Mouse (Mus musculus) cortical plate, adult 2 months (tissue): ENCODE measurements around the gene Fam170b. TPM values are rescaled to one million over a fixed set of nuclear protein-coding genes. Genes with fewer than 3 reads are reported as not detected.

ENCODE experiments used
- H3K27ac ChIP-seq: fragments of 200-500 bp; 2 replicates; pipeline ENCODE4 v1.5.1; 2012; ENCODE audit warnings: low read length, control low read depth, inconsistent platforms; ENCODE audit not compliant: insufficient read depth
- H3K4me1 ChIP-seq: fragments of 200-500 bp; 2 replicates; pipeline ENCODE4 v1.6.1; 2011; ENCODE audit warnings: low read length; ENCODE audit not compliant: control insufficient read depth, insufficient read depth
- H3K4me3 ChIP-seq: fragments of 200-500 bp; 2 replicates; pipeline ENCODE4 v1.5.1; 2011; ENCODE audit warnings: mild to moderate bottlenecking, low read length, control low read depth; ENCODE audit not compliant: insufficient read depth
- CTCF ChIP-seq: fragments of 200-500 bp; IDR thresholded peaks from 2 replicates; pipeline ENCODE4 v1.5.1; 2011; ENCODE audit warnings: mild to moderate bottlenecking, control low read depth, low read length; ENCODE audit not compliant: insufficient read depth; ENCODE audit errors: extremely low read depth
- POLR2A ChIP-seq: fragments of 200-500 bp; IDR thresholded peaks from 2 replicates; pipeline ENCODE4 v1.6.1; 2011; ENCODE audit warnings: mild to moderate bottlenecking, low read length, control low read depth; ENCODE audit not compliant: insufficient read depth; ENCODE audit errors: extremely low read depth
- polyA plus RNA-seq: library from polyadenylated mRNA; depleted of rRNA; stranded (reverse); fragments of >200 nt; gene quantifications from 2 replicates; pipeline ENCODE4 v1.2.3, GENCODE M21; 2012

Fam170b gene
- polyA plus RNA-seq, 1 experiment, result not detected

- TF ChIP-seq POLR2A, result no peak
- no peak for TF ChIP-seq CTCF
These were observed 8.2 kb upstream of the Fam170b start for GRCm38 (mm10) chr14:32825426-32826032.

DNA sequence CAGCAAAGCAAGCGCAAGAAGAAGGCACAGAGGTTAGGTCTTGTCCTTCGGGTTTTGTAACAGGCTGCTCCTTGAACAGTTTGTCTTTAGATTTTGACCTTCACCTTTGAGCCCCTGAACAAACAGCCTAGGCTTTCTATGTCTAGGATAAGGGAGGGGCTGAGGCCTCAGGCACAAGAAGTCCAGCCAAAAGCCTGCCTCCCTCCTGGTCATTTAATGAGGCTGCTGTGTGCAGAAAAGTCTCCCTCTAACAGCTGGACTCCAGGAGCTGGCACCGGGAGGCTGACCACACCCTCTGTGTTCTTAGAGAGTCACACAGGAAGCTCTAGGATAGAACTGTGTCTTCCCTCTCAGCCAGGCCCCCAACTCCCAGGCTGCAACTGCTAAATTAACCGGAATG lies 6.6 kb upstream of the Fam170b start:
- Histone ChIP-seq H3K4me3 (no peak overlapping the region), H3K27ac (no peak overlapping the region), H3K4me1 (peaks cover 6% of the 10 kb centered on the region)
- TF ChIP-seq CTCF (no peak), POLR2A (no peak)

More at GRCm38 (mm10) chr14:32825426-32826032, 8.2 kb upstream of the Fam170b start:
- Histone ChIP-seq H3K27ac (no peak overlapping the region), H3K4me1 (peaks cover 6% of the 10 kb centered on the region), H3K4me3 (no peak overlapping the region)

- Histone ChIP-seq H3K4me3 (no peak overlapping the region), H3K4me1 (peaks cover 6% of the 10 kb centered on the region), H3K27ac (no peak overlapping the region)
- TF ChIP-seq CTCF (no peak), POLR2A (no peak)
These were observed 5.6 kb upstream of the Fam170b start for GRCm38 (mm10) chr14:32827994-32828650.

- Histone ChIP-seq H3K27ac (no peak overlapping the region), H3K4me1 (no peaks in the 10 kb centered on the region), H3K4me3 (no peak overlapping the region)
- TF ChIP-seq CTCF, result no peak
- no peak for TF ChIP-seq POLR2A
These were observed 1.4 kb downstream of the Fam170b start for GRCm38 (mm10) chr14:32835181-32835580.

DNA sequence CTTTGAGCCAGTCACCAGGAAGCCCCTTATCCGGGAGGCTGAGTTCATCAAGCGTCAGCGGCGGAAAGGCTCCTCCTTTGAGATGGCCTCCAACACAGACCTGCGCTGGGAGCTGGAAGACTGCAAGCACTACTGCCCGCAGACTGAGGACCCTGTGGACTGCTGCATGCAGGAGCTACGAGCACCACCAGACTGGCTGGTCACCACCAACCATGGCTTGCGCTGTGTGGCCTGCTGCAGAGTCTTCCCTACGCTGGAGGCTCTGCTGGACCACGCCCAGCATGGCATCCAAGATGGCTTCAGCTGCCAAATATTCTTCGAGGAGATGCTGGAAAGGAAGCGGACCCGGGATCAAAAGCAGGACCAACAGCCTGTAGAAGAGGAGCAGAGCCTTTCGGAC lies 1.8 kb downstream of the Fam170b start:
- H3K27ac ChIP-seq, result no peak overlapping the region
- no peak overlapping the region for H3K4me3 ChIP-seq
- no peaks in the 10 kb centered on the region for H3K4me1 ChIP-seq
- TF ChIP-seq CTCF, result no peak
- no peak for TF ChIP-seq POLR2A

GRCm38 (mm10) chr14:32836191-32836590 lies 2.4 kb downstream of the Fam170b start:
- no peaks in the 10 kb centered on the region for H3K4me1 ChIP-seq
- TF ChIP-seq POLR2A (no peak), CTCF (no peak)

GRCm38 (mm10) chr14:32842052-32842451 lies 8.3 kb downstream of the Fam170b start:
- H3K27ac ChIP-seq, result no peak overlapping the region
- no peaks in the 10 kb centered on the region for H3K4me1 ChIP-seq
- TF ChIP-seq POLR2A (no peak), CTCF (no peak)
- H3K4me3 ChIP-seq, result no peak overlapping the region

More at GRCm38 (mm10) chr14:32836191-32836590, 2.4 kb downstream of the Fam170b start:
- Histone ChIP-seq H3K27ac (no peak overlapping the region), H3K4me3 (no peak overlapping the region)

- no peak for TF ChIP-seq CTCF
- no peak for TF ChIP-seq POLR2A
- H3K4me1 ChIP-seq, result no peaks in the 10 kb centered on the region
These were observed 20.3 kb downstream of the Fam170b start for GRCm38 (mm10) chr14:32854059-32854458.

DNA sequence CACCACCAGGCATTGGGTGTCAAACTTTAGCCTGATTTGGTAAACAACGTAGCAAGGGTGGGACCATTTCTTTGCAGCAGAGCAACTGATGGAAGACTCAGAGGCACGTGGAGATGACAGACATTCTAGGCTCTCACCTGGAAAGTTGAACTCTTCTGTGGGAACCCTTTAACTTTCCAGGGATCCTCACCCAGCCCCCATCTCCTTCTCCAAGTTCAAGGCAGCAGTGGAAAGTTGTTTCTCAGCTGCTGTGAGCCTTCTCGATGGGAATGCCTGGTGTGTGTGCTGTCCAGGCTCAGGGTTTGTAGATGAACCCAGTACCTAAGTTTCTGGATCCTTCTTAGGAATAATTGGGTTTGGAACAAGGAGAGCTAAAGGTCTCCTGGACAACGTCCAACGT lies 22.5 kb downstream of the Fam170b start:
- no peak for TF ChIP-seq POLR2A
- Histone ChIP-seq H3K27ac (no peak overlapping the region), H3K4me3 (peak overlapping the region; percentile 35), H3K4me1 (no peaks in the 10 kb centered on the region)

More at GRCm38 (mm10) chr14:32854059-32854458, 20.3 kb downstream of the Fam170b start:
- Histone ChIP-seq H3K27ac (no peak overlapping the region), H3K4me3 (no peak overlapping the region)
